Mouse (Mus musculus) CH12.LX (cell line): ENCODE results near the gene Nbas. TPM values are rescaled to one million over a fixed set of nuclear protein-coding genes. Genes with fewer than 3 reads are reported as not detected.

Experiments
- DNase-seq: peaks from one replicate; pipeline ENCODE4 v3.0.0-alpha.2; 2013; ENCODE audit errors: extremely low read depth
- H3K27ac ChIP-seq: 2 replicates; pipeline ENCODE4 v1.5.1; 2012; ENCODE audit warnings: low read depth, mild to moderate bottlenecking, control low read depth, moderate library complexity; ENCODE audit not compliant: insufficient read depth
- H3K27me3 ChIP-seq: replicated peaks from 2 replicates; pipeline ENCODE3; 2012; ENCODE audit warnings: inconsistent platforms
- H3K36me3 ChIP-seq, 2 experiments: replicated peaks in 1 of 2; 2 replicates each; pipeline versions ENCODE3 to v1.6.1; 2012; ENCODE audit warnings: inconsistent platforms in 1 of 2, low read length in 1 of 2, mild to moderate bottlenecking in 1 of 2, mixed read lengths in 1 of 2, moderate library complexity in 1 of 2; ENCODE audit not compliant: control insufficient read depth in 1 of 2, insufficient read depth in 1 of 2
- H3K4me1 ChIP-seq, 2 experiments: 2 replicates each; pipeline ENCODE4 v1.6.1; 2012; ENCODE audit warnings: inconsistent platforms in 1 of 2, moderate library complexity in 1 of 2; ENCODE audit not compliant: insufficient read depth in 2 of 2, control insufficient read depth in 1 of 2
- H3K4me2 ChIP-seq: 2 replicates; pipeline ENCODE4 v1.6.1; 2012; ENCODE audit warnings: low read depth, mild to moderate bottlenecking, control low read depth; ENCODE audit not compliant: poor library complexity, insufficient read depth, severe bottlenecking
- H3K4me3 ChIP-seq, 3 experiments: fragments of 150-350 bp in 1 of 3; sonication (generic) in 1 of 3; replicated peaks in 1 of 3; 2 replicates each; pipeline versions ENCODE3 to v1.5.1; 2011 to 2012; ENCODE audit warnings: low read depth in 2 of 3, low read length in 2 of 3, mild to moderate bottlenecking in 2 of 3, moderate library complexity in 2 of 3, control low read depth in 1 of 3, improper control_type of control experiment in 1 of 3, inconsistent platforms in 1 of 3, mixed read lengths in 1 of 3; ENCODE audit not compliant: poor library complexity in 1 of 3
- H3K79me2 ChIP-seq: replicated peaks from 2 replicates; pipeline ENCODE4 v1.6.1; 2012; ENCODE audit warnings: mild to moderate bottlenecking, moderate library complexity; ENCODE audit not compliant: control insufficient read depth, poor library complexity, insufficient read depth, severe bottlenecking; ENCODE audit errors: extremely low read depth
- H3K9ac ChIP-seq: 2 replicates; pipeline ENCODE4 v1.6.1; 2012; ENCODE audit warnings: low read depth, mild to moderate bottlenecking, control low read depth, moderate library complexity; ENCODE audit not compliant: insufficient read depth
- H3K9me3 ChIP-seq: replicated peaks from 2 replicates; pipeline ENCODE3; 2012; ENCODE audit warnings: low read length, inconsistent platforms, mixed read lengths
- CTCF ChIP-seq, 2 experiments: IDR thresholded peaks in 1 of 2; conservative IDR thresholded peaks in 1 of 2; 2 replicates each; pipeline ENCODE4 v1.5.1; 2011 to 2012; ENCODE audit warnings: low read depth in 2 of 2, low read length in 2 of 2, improper control_type of control experiment in 1 of 2, inconsistent platforms in 1 of 2, mild to moderate bottlenecking in 1 of 2, moderate library complexity in 1 of 2
- MAFK ChIP-seq: IDR thresholded peaks from 2 replicates; pipeline ENCODE4 v1.6.1; 2011; ENCODE audit warnings: low read length, improper control_type of control experiment; ENCODE audit not compliant: insufficient replicate concordance
- MYC ChIP-seq: IDR thresholded peaks from 2 replicates; pipeline ENCODE4 v1.6.1; 2011; ENCODE audit warnings: low read depth, mild to moderate bottlenecking, improper control_type of control experiment, low read length
- RAD21 ChIP-seq: IDR thresholded peaks from 2 replicates; pipeline ENCODE4 v1.6.1; 2011; ENCODE audit warnings: low read depth, mild to moderate bottlenecking, low read length, improper control_type of control experiment, moderate library complexity
- SMC3 ChIP-seq: IDR thresholded peaks from 2 replicates; pipeline ENCODE4 v1.6.1; 2011; ENCODE audit warnings: low read depth, low read length, improper control_type of control experiment
- ZKSCAN1 ChIP-seq: IDR thresholded peaks from 2 replicates; pipeline ENCODE4 v1.6.1; 2012; ENCODE audit warnings: low read depth, inconsistent platforms, low read length, improper control_type of control experiment, borderline replicate concordance
- dilution Hi-C: fragments of 300-500 bp; cut with MboI; formaldehyde crosslinking; loops from 2 replicates; pipeline ENCODE4 v1.14.3; 2020; ENCODE audit warnings: low sequenced_read_pairs; ENCODE audit not compliant: extremely low pct_unique_long_range_greater_than_20kb, extremely low pct_ligation_motif_present
- in situ Hi-C: fragments of 300-500 bp; cut with MboI; formaldehyde crosslinking; loops from 3 replicates; pipeline ENCODE4 v1.14.3; 2019; ENCODE audit warnings: low sequenced_read_pairs, low pct_ligation_motif_present, low pct_unique_long_range_greater_than_20kb, mixed read lengths
- polyA plus RNA-seq: library from polyadenylated mRNA; unstranded; fragments of >175 nt; gene quantifications from 2 replicates; pipeline ENCODE4 v1.2.1, GENCODE M21; 2012; ENCODE audit warnings: low read depth; ENCODE audit not compliant: insufficient read length
- total RNA-seq, 2 experiments: library from RNA; depleted of rRNA; stranded (reverse); fragments of 300-350 nt in 1 of 2; fragments of >200 nt in 1 of 2; gene quantifications; 2 replicates each; pipeline ENCODE4 v1.2.3; 2012 to 2014

The Nbas gene
- total and polyA plus RNA-seq, 3 experiments = 16.9 to 51.6 (median 22.1) TPM

GRCm38 (mm10) chr12:13626803-13627706 lies 358.1 kb downstream of the Nbas start:
- peak; percentile 50 for TF ChIP-seq SMC3
- no peak for TF ChIP-seq ZKSCAN1
- no peak for TF ChIP-seq MAFK
- TF ChIP-seq RAD21 = peak; percentile 59
- peak; percentile 64 to 71 for TF ChIP-seq CTCF (conservative IDR thresholded peaks at IDR 0.05 in 1 of 2, IDR thresholded peaks at IDR 0.05 in 1 of 2; ENCODE audit: low read depth in 2 of 2, low read length in 2 of 2)
- TF ChIP-seq MYC = no peak
- TF ChIP-seq, all 38 proteins: peak for 3
- Histone ChIP-seq H3K79me2 (no peaks in the 10 kb centered on the region), H3K9me3 (no peaks in the 10 kb centered on the region), H3K4me3 (no peak overlapping the region), H3K4me2 (no peak overlapping the region), H3K36me3 (no peaks in the 10 kb centered on the region), H3K9ac (no peak overlapping the region), H3K27me3 (no peaks in the 10 kb centered on the region), H3K4me1 (no peaks in the 10 kb centered on the region), H3K27ac (no peak overlapping the region)
- peak; percentile 40 for DNase-seq
- dilution Hi-C loops = no loop called here
- in situ Hi-C loops = no loop called here

Other genes starting within 250 kb of the Nbas start
- 75.8 and 87.2 TPM in 2 replicates for gene Ddx1, start 19.9 kb upstream of the Nbas start, total RNA-seq (2012; rRNA removed)
- gene Ddx1, start 19.9 kb upstream of the Nbas start, total RNA-seq (2014; rRNA removed) = 117 and 152 TPM in 2 replicates
- gene Ddx1, start 19.9 kb upstream of the Nbas start, polyA plus RNA-seq = 242 and 296 TPM in 2 replicates